Mouse (Mus musculus) kidney, postnatal 25 days (tissue): Measurements from ENCODE around the gene Cep112.
A peak's percentile ranks its signal among the peaks of the same experiment; 100 is the strongest.

Source experiments
- DNase-seq, 2 experiments: peaks; one replicate each; pipeline ENCODE4 v3.0.0; 2021; ENCODE audit warnings: mixed read lengths in 2 of 2

Cep112 gene

DNA sequence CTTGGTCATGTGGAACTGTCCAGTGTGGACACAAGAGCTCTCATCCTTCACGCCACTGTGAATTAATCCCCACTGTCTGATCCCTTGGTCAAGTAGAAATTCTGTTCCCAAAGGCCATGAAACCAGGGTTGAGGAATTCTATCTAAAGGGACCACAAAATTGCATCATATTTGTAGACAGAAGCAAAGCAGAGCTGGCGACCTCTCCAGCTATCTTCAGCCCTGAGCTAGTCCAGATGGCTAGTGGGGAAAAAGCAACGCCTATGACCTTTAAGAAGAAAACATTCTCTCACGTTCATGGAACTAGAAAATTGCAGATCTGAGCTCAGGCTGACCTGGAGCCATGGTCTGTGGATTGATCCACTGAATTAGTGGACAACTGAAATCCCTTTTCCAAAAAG is 455.6 kb downstream of the Cep112 start:
- DNase-seq, result peak in 1 of 2 experiments; percentile 2

DNA sequence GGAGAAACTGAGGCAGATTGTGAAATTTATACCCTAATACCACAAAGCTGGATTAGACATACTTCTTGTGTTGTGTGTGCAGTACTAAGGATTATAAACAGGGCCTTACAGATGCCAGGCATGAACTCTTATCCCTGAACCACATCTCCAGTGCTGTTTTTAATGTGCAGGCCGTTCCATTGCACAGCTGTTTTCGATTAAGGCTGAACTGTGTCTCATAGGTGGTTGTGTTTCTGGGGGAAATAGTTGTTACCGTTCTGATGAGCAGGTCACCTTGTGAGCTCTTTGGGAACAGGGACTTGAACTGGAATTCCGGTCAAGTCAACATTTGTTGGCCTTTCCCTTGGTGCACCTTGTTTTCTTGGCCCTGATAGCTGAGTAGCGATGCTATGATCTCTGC is 456.7 kb downstream of the Cep112 start:
- DNase-seq, result no peak

DNA sequence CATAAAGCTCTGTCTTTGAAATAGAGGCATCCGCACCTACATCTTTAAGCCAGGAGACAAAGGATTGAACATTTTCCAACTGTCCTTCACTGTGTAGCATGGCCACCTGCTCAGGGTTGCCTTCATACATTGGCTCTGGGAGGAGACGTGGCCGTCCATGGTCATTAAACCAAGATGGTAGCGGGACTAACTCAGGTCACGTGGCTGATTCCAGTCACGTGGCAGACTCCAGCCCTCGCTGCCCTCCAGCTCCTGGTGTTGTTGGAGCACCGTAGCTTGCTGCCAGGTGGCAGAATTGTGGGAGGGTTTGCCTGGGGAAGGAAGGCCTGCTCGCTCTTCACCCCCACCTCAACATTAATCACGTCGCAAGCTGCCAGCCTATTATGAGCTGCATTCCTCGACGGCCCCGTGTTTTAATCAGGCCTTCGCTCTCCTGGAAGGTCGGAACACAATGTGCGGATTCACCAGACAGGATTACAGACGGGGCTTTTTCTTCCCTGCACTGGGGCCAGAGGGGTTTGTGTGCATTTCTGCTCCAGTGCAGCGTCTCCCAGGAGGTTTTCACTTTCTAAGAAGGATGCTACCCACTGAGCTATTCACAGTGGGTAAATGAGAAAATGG is 460.4 kb downstream of the Cep112 start:
- no peak for DNase-seq

DNA sequence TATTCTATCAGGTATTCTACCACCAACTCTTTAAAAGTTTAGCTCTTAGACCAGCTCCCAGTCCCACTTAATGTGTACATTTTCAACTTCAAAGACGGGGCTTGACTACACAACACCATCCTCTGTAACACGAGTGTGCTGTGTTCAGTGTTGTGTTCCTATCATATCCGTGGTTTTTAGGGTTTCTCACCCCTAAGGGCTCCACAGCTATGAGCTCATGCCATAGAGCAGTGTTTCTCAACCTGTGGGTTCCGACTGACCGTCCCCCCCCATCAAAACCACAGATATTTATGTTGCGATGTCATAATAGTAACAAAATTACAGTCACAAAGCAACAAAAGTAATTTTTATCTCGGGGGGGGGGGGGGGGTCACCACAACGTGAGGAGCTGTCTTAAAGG is 461.1 kb downstream of the Cep112 start:
- no peak for DNase-seq

GRCm38 (mm10) chr11:108889121-108889520 is 464.1 kb downstream of the Cep112 start:
- DNase-seq, result peak in 1 of 2 experiments; percentile 31

GRCm38 (mm10) chr11:108890544-108890943 is 465.6 kb downstream of the Cep112 start:
- DNase-seq, result no peak

DNA sequence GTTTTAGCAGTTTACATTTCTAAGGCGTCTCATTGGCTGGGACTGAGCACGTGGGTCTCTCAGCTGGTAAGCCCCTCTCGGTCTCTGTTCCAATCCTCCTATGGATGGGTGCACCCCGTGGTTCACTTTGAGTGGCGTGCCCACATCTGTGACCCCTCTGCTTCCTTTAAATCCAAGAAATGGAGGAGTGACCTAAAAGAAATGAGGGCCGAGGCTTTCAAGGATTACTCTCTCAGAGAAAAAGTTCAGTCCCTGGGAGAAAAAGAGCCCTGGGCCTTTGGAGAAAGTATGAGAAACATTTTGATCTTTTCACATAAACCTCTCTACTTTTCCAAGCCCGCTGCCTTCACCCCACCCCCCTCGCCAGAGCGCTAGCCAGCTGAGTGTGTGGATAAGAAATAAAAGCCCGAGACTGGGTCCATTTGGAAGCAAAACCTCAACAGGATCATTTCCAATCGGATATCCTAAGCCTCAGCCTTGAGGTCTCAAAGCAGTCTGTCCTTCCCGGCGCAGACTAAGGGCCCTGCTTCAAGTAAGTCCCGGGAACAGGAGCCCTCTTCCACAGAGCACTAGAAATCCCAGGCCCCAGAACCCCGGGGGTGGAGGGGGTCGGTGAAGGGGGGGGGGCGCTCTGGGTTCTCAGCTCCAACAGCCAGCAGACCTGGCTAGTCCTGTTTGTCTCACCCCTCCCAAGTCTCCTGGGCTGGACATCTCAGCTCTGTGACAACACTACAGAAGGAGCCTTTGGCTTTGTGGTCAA is 466.3 kb downstream of the Cep112 start:
- peak; percentile 38 to 53 for DNase-seq

DNA sequence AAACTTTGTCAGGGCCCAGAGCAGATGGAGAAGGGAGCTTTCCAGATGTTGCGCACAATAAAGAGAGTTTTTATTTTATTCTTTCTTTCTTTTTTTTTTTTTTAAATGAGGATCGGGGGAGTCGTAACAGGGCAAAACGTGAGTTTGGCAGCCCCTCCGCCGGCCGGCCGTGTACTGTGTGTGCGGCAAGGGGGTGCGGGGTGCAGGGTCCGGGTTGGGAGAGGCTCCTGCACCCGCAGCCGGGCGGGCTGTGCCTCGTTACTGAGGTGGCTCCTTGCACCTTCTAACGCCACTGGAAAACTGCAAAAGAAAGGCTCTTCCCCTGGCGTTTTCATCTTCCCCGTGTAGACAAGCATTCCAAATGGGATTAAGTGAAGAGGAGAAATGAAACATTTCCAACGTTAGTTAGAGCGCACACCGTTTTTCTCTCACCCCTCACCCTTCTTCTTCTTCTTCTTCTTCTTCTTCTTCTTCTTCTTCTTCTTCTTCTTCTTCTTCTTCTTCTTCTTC is 466.9 kb downstream of the Cep112 start:
- peak in 1 of 2 experiments; percentile 3 for DNase-seq

DNA sequence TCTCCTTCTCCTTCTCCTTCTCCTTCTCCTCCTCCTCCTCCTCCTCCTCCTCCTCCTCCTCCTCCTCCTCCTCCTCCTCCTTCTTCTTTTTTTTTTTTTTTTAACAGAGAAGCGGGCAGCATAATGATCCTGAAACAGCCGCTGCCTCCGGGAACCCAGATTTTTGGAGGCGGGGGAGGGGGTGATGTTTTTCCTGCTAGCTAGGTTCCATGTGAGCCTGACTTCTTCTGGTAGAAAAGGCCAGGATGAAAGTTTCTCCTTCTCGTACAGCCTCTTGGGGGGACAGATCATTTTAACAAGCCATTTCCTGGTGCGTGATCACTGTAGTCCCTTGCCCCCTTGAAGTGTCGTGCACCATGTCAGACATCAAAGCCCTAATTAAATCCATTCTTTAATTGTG is 467.4 kb downstream of the Cep112 start:
- DNase-seq, result no peak

DNA sequence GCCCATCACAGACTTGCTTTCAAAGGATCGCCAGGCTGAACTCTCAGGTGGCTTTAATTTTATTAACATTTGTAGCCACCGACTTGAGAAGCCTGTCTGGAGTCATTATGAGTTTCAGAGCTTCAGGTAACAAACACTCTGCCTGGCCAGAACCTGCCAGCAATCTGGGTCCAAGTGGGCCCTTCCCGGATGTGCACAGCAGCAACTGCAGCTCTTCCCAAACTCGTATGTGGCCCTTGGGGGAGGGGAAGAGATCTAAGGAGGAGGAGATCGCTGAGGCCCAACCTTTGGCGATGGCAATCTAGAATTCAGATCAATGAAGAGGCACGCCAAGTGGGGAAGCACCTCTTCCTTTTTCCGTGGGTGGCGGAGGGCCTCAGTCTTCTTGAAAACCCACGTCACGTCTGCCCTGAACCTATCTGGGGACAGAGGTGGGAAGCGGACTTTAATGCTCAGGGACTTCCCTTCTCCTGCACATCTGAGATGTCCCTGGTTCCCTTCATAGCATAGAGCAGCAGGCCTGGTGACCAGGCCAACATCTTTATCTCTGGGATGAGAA is 468.3 kb downstream of the Cep112 start:
- no peak for DNase-seq

- DNase-seq, result no peak
Observed at GRCm38 (mm10) chr11:108893855-108894510, 469.0 kb downstream of the Cep112 start.

DNA sequence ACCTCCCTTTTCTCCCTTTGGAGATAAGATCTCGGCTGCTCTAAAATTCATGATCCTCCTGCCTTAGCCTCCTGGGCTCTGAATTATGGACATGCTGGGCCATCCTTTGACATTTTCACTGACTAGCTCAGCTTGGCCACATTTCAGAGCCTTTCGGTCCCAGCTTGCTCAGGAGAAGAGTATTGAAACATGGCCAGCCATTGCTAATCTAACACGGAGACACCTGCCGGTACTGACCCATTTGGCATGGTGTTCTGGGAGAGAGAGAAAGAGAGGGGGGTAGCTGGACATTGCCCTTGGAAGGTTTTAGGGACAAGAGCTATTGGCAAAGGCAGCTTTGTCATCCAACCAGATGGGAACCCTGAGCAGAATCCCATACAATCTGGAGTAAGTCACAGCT is 472.0 kb downstream of the Cep112 start:
- DNase-seq, result no peak

DNA sequence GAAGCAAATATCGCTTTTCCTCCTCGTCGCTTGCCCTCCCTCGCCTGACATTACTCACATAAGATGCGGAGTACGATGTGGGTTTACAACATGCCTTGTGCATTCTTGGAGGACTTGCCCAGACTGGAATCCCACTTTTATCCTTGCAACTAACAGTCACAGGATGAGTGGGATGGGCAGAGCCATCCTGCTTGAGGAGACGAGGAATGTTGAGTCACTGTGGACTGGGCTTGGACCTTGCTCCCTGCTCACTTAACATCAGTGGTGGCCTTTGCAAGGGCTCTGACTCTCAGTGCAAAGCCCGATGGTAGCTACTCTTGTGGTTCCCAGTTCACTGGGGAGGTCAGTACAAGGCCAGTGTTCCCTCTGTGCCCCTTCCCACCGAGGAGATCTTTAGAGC is 473.1 kb downstream of the Cep112 start:
- no peak for DNase-seq

DNA sequence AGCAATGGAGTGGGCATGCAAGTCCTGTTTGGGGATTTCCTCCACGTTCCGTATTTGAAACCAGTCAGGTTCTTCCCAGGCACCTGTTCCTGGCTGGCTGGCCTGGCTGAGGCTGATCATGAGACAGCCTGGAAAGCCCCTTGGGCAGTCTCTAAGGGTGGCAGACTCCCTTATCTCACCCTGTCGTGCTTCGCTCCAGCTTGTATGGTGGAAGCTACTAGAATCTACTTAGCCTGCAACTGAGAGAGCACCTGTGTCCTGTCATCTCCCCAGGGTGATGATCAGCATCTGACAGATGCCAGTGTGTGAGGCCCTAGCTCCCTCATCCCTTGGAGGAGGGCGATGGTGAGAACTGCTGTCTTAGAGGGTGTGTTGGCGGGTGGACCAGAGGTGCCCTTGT is 473.5 kb downstream of the Cep112 start:
- no peak for DNase-seq

DNA sequence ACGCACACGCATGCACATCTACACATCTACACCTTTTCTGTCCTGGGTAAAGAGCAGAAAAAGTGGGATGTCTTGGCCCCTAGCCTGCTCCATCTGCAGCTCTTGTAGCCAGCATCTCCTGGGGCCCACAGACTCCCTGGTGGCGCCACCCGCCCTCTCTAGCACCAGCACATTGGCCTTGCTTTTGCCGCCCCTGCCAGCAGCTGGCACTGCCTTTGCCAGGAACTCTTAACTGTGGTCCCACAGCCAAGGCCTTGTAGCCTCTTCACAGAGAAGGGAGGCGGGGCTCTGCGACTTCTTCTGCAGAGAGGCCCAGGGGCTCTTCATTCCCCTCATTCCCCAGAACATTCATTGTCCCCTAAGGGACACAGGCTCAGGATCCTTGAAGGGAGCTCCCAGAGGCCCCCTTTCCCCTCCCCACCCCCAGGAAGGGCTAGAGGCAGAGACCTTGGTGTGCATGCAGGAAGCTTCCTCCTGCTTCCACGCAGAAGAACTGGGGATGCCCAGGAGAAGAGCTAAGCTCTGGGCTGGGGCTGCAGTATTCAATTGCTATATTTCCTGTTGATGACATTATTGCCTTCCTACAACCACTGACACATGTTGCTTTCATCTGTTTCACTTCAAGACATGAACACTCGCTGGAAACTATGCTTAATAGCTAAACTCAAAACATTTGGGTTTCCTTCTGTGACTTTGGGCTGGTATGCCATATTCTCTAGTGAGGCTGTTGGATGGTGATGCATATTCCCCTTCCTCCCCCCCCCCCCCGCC is 475.9 kb downstream of the Cep112 start:
- no peak for DNase-seq

DNA sequence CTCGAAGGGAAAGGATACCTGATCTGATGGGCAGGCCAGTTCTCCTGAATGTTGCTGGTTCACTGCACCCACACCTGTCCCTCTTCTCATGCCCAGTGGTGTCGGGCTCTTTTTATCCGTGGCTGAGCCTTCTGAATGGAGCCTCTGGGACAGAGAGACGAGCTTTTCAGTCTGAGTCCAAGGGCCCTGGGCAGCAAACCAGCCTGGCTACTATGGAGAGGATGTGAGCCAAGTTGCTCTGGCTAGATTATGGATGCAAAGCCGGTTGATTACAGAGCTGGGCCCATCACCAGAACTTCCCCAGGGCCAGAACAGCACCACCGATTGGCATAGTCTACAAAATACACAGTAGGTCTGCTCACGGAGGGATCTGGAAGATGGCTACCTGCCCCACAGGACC is 476.7 kb downstream of the Cep112 start:
- DNase-seq, result no peak

GRCm38 (mm10) chr11:108902303-108902702 is 477.3 kb downstream of the Cep112 start:
- DNase-seq, result no peak

DNA sequence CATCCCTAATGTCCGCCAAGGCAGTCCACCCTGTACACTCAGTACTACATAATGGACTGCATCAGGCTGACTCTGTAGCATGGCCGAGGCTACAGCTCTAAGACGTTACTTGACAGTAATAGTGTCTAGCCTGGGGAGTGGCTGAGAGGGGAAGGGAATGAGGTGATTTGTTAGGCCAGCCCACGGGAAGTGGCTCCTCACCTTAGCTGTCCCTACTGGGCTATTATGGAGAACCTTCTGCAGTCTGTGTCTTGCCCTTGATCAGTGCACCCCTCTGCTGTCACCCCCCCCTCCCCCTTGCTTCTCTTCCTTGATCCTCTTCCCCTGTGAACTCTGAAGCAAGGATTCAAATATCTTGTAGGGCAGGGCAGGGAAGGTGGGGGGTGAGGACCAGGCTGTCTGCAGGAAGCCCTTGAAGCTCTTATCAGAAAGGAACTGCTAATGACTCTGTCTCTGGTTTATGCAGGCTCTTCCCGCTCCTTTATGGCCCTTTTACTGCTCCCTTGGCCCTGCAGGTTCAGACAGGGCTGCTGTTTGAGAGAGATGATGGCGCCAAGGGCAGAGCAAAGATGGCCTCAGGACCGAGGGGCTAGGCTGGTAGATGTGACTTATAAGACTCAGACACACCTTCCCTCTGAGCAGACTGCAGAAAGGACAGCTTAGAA is 481.7 kb downstream of the Cep112 start:
- no peak for DNase-seq

GRCm38 (mm10) chr11:108909396-108910195 is 484.6 kb downstream of the Cep112 start:
- no peak for DNase-seq
